Mouse (Mus musculus) liver, embryonic 15.5 days (tissue): ENCODE measurements around the gene Lgals7. TPM values are rescaled to one million over a fixed set of nuclear protein-coding genes. Genes with fewer than 3 reads are reported as not detected.

Source experiments
- ATAC-seq: fragments of 200-750 bp; cut with Nextera tagmentation; 2 replicates; pipeline ENCODE4 v1.8.0; 2017; ENCODE audit warnings: moderate number of reproducible peaks, mild to moderate bottlenecking, moderate library complexity; ENCODE audit not compliant: insufficient read depth
- H3K27ac ChIP-seq: fragments of 300-500 bp; sonication (generic); replicated peaks from 2 replicates; pipeline ENCODE4 v1.5.1; 2015; ENCODE audit warnings: mild to moderate bottlenecking, inconsistent platforms
- H3K27me3 ChIP-seq: fragments of 300-500 bp; sonication (generic); 2 replicates; pipeline ENCODE4 v1.6.1; 2015; ENCODE audit warnings: mild to moderate bottlenecking, inconsistent platforms
- H3K36me3 ChIP-seq: fragments of 300-500 bp; sonication (generic); replicated peaks from 2 replicates; pipeline ENCODE4 v1.6.1; 2015; ENCODE audit warnings: moderate library complexity, mild to moderate bottlenecking, inconsistent platforms
- H3K4me1 ChIP-seq: fragments of 300-500 bp; sonication (generic); replicated peaks from 2 replicates; pipeline ENCODE4 v1.6.1; 2015; ENCODE audit warnings: inconsistent platforms
- H3K4me2 ChIP-seq: fragments of 300-500 bp; sonication (generic); 2 replicates; pipeline ENCODE4 v1.6.1; 2015; ENCODE audit warnings: moderate library complexity, mild to moderate bottlenecking, inconsistent platforms
- H3K4me3 ChIP-seq: fragments of 300-500 bp; sonication (generic); replicated peaks from 2 replicates; pipeline ENCODE4 v1.5.1; 2015; ENCODE audit warnings: mild to moderate bottlenecking, inconsistent platforms
- H3K9ac ChIP-seq: fragments of 300-500 bp; sonication (generic); 2 replicates; pipeline ENCODE4 v1.6.1; 2015; ENCODE audit warnings: moderate library complexity, mild to moderate bottlenecking, inconsistent platforms
- H3K9me3 ChIP-seq: fragments of 300-500 bp; sonication (generic); replicated peaks from 2 replicates; pipeline ENCODE4 v1.6.1; 2016; ENCODE audit warnings: inconsistent platforms
- WGBS: fragments of 180-500 bp; shearing (Covaris S2); methylation state at CpG from one replicate; pipeline ENCODE4 v1.1.7; 2015; ENCODE audit warnings: mixed read lengths; ENCODE audit not compliant: insufficient replicate concordance; 5-methylcytosine and 5-hydroxymethylcytosine counted together
- polyA plus RNA-seq: library from polyadenylated mRNA; unstranded; fragments of >200 nt; fragmentation: Nextera tagmentation; extraction: Ambion mirVana; gene quantifications from 2 replicates; pipeline ENCODE4 v1.2.1, GENCODE M21; 2015

The Lgals7 gene
- polyA plus RNA-seq, 1 experiment from 2014 or later, result 0.24 TPM

GRCm38 (mm10) chr7:28831411-28832125 lies 32.1 kb upstream of the Lgals7 start:
- no peaks in the 10 kb centered on the region for H3K27me3 ChIP-seq
- no peaks in the 10 kb centered on the region for H3K9me3 ChIP-seq
- peaks cover 23% of the 10 kb centered on the region for H3K36me3 ChIP-seq
- H3K27ac ChIP-seq, result no peak overlapping the region
- 62% methylated on average over 17 of the region's 17 CpGs for WGBS
- H3K9ac ChIP-seq, result no peak overlapping the region
- no peak overlapping the region for H3K4me3 ChIP-seq
- 0 out of 2 replicates have a peak, but pooled peaks have one; percentile 19 for ATAC-seq
- H3K4me1 ChIP-seq, result peaks cover 37% of the 10 kb centered on the region
- no peak overlapping the region for H3K4me2 ChIP-seq

- Histone ChIP-seq H3K27ac (no peak overlapping the region), H3K9ac (no peak overlapping the region)
- no peak for ATAC-seq
Measured at GRCm38 (mm10) chr7:28832137-28832536, 31.5 kb upstream of the Lgals7 start.

GRCm38 (mm10) chr7:28833723-28834347 lies 29.8 kb upstream of the Lgals7 start, which contains the start of gene Lgals4:
Gene Lgals4, plus strand, starts transcription at chr7:28833854.
- Histone ChIP-seq H3K4me2 (no peak within 1 kb of the TSS), H3K36me3 (peaks cover 23% of the 10 kb centered on the region), H3K4me1 (peaks cover 44% of the 10 kb centered on the region), H3K27me3 (no peaks in the 10 kb centered on the region), H3K27ac (no peak within 1 kb of the TSS), H3K9me3 (no peaks in the 10 kb centered on the region), H3K9ac (no peak within 1 kb of the TSS), H3K4me3 (no peak within 1 kb of the TSS)
- WGBS, result 66% methylated on average over 6 of the region's 6 CpGs
- ATAC-seq, result no peak

More at GRCm38 (mm10) chr7:28832137-28832536, 31.5 kb upstream of the Lgals7 start:
- H3K9me3 ChIP-seq, result no peaks in the 10 kb centered on the region
- peaks cover 23% of the 10 kb centered on the region for H3K36me3 ChIP-seq
- no peak overlapping the region for H3K4me3 ChIP-seq
- peaks cover 41% of the 10 kb centered on the region for H3K4me1 ChIP-seq
- no peak overlapping the region; the same call in 1 of the 2 replicates for H3K4me2 ChIP-seq
- WGBS, result 40% methylated on average over 6 of the region's 6 CpGs
- H3K27me3 ChIP-seq, result no peaks in the 10 kb centered on the region

- Histone ChIP-seq H3K4me2 (no peak overlapping the region), H3K4me1 (peaks cover 21% of the 10 kb centered on the region), H3K9ac (no peak overlapping the region), H3K36me3 (no peaks in the 10 kb centered on the region), H3K9me3 (no peaks in the 10 kb centered on the region), H3K4me3 (no peak overlapping the region), H3K27ac (no peak overlapping the region), H3K27me3 (no peaks in the 10 kb centered on the region)
- no peak for ATAC-seq
- WGBS, result 59% methylated on average over 5 of the region's 5 CpGs
Measured at GRCm38 (mm10) chr7:28836936-28837335, 26.7 kb upstream of the Lgals7 start.

GRCm38 (mm10) chr7:28838331-28838730 lies 25.3 kb upstream of the Lgals7 start:
- peak; percentile 32; the same call in 1 of the 2 replicates for ATAC-seq
- Histone ChIP-seq H3K4me3 (no peak overlapping the region), H3K27ac (no peak overlapping the region; the same call in 1 of the 2 replicates), H3K9me3 (no peaks in the 10 kb centered on the region), H3K4me2 (no peak overlapping the region), H3K27me3 (no peaks in the 10 kb centered on the region), H3K9ac (no peak overlapping the region), H3K4me1 (peaks cover 13% of the 10 kb centered on the region; the same call in 1 of the 2 replicates), H3K36me3 (no peaks in the 10 kb centered on the region)
- WGBS, result 64% methylated on average over 9 of the region's 9 CpGs

- H3K4me1 ChIP-seq, result no peaks in the 10 kb centered on the region
- no peak for ATAC-seq
- H3K9me3 ChIP-seq, result no peaks in the 10 kb centered on the region
- H3K27ac ChIP-seq, result no peak overlapping the region
- no peak overlapping the region for H3K9ac ChIP-seq
- H3K36me3 ChIP-seq, result no peaks in the 10 kb centered on the region
- no peaks in the 10 kb centered on the region for H3K27me3 ChIP-seq
- H3K4me2 ChIP-seq, result no peak overlapping the region
- 62% methylated on average over 1 of the region's 1 CpGs for WGBS
- no peak overlapping the region for H3K4me3 ChIP-seq
Measured at GRCm38 (mm10) chr7:28847273-28847672, 16.4 kb upstream of the Lgals7 start.

- Histone ChIP-seq H3K36me3 (no peaks in the 10 kb centered on the region), H3K4me3 (no peak overlapping the region), H3K9me3 (no peaks in the 10 kb centered on the region), H3K4me1 (no peaks in the 10 kb centered on the region), H3K9ac (no peak overlapping the region), H3K4me2 (no peak overlapping the region), H3K27ac (no peak overlapping the region), H3K27me3 (no peaks in the 10 kb centered on the region)
- WGBS, result 32% methylated on average over 1 of the region's 1 CpGs
- no peak for ATAC-seq
Measured at GRCm38 (mm10) chr7:28849700-28850236, 13.9 kb upstream of the Lgals7 start.

- Histone ChIP-seq H3K4me3 (no peak overlapping the region), H3K4me1 (no peaks in the 10 kb centered on the region), H3K27me3 (no peaks in the 10 kb centered on the region), H3K36me3 (no peaks in the 10 kb centered on the region), H3K27ac (no peak overlapping the region), H3K9ac (no peak overlapping the region), H3K4me2 (no peak overlapping the region), H3K9me3 (no peaks in the 10 kb centered on the region)
- 58% methylated on average over 4 of the region's 4 CpGs for WGBS
- ATAC-seq, result no peak
Measured at GRCm38 (mm10) chr7:28850642-28851041, 13.0 kb upstream of the Lgals7 start.

- peaks cover 7% of the 10 kb centered on the region; the same call in 1 of the 2 replicates for H3K4me1 ChIP-seq
- H3K9ac ChIP-seq, result no peak overlapping the region
- H3K9me3 ChIP-seq, result no peaks in the 10 kb centered on the region
- H3K4me3 ChIP-seq, result no peak overlapping the region
- H3K36me3 ChIP-seq, result no peaks in the 10 kb centered on the region
- H3K27ac ChIP-seq, result no peak overlapping the region
- 75% methylated on average over 2 of the region's 2 CpGs for WGBS
- no peaks in the 10 kb centered on the region for H3K27me3 ChIP-seq
- ATAC-seq, result no peak
- H3K4me2 ChIP-seq, result no peak overlapping the region
Measured at GRCm38 (mm10) chr7:28859953-28860352, 3.7 kb upstream of the Lgals7 start.

- WGBS, result 78% methylated on average over 6 of the region's 6 CpGs
- no peak overlapping the region for H3K27ac ChIP-seq
- no peak overlapping the region for H3K9ac ChIP-seq
- no peak overlapping the region for H3K4me2 ChIP-seq
- H3K4me1 ChIP-seq, result peaks cover 15% of the 10 kb centered on the region
- no peaks in the 10 kb centered on the region for H3K27me3 ChIP-seq
- no peak for ATAC-seq
- H3K4me3 ChIP-seq, result no peak overlapping the region
- no peaks in the 10 kb centered on the region for H3K36me3 ChIP-seq
- no peaks in the 10 kb centered on the region for H3K9me3 ChIP-seq
Measured at GRCm38 (mm10) chr7:28860898-28861297, 2.8 kb upstream of the Lgals7 start.

GRCm38 (mm10) chr7:28862817-28863499 lies 695 bp upstream of the Lgals7 start:
- Histone ChIP-seq H3K27ac (no peak overlapping the region), H3K4me2 (no peak overlapping the region), H3K4me3 (no peak overlapping the region), H3K9ac (no peak overlapping the region), H3K9me3 (no peaks in the 10 kb centered on the region), H3K36me3 (no peaks in the 10 kb centered on the region), H3K4me1 (peaks cover 33% of the 10 kb centered on the region), H3K27me3 (no peaks in the 10 kb centered on the region)
- no peak for ATAC-seq
- 72% methylated on average over 15 of the region's 15 CpGs for WGBS
